Mouse (Mus musculus): Measurements from ENCODE around the gene Gm13102. TPM values are rescaled to one million over a fixed set of nuclear protein-coding genes. Genes with fewer than 3 reads are reported as not detected.
"Not testable (repeated sequence)": the region's sequence is repeated elsewhere in the genome, so short reads cannot be mapped to it uniquely, and the experiment has no call there.

Gm13102 gene
- not detected in 2 replicates for polyA plus RNA-seq (2015; fragmentation: Nextera tagmentation; extraction: Ambion mirVana)

- WGBS, result no CpG with 5 or more reads among the region's 2 CpGs
Observed at GRCm38 (mm10) chr4:144106174-144106573, at the start of gene Gm13102. Gene Gm13102 (plus strand): TSS chr4:144106474.

GRCm38 (mm10) chr4:144058826-144059225 lies 47.4 kb upstream of the Gm13102 start, which contains the start of gene Pramel4:
Gene Pramel4 (plus strand): TSS chr4:144059126.
- H3K4me1 ChIP-seq (replicated peaks; ENCODE audit: control insufficient read depth, insufficient read depth); ATAC-seq (ENCODE audit: low FRiP score, low TSS enrichment); H3K4me2 ChIP-seq (replicated peaks; ENCODE audit: low read depth); H3K9ac ChIP-seq (ENCODE audit: low read length); H3K4me3 ChIP-seq (ENCODE audit: low read depth, low read length); H3K27me3 ChIP-seq (ENCODE audit: control insufficient read depth, insufficient read depth, low read length); H3K27ac ChIP-seq (replicated peaks); DNase-seq (ENCODE audit: low spot score); H3K36me3 ChIP-seq (ENCODE audit: control insufficient read depth, insufficient read depth, low read length); H3K9me3 ChIP-seq (ENCODE audit: control insufficient read depth, low read length): not testable (repeated sequence)
- WGBS, result 82% methylated on average over 3 of the region's 3 CpGs

More at GRCm38 (mm10) chr4:144106174-144106573, at the start of gene Gm13102:
- H3K27me3 ChIP-seq (ENCODE audit: control insufficient read depth, insufficient read depth, low read length); H3K4me1 ChIP-seq (replicated peaks; ENCODE audit: control insufficient read depth, insufficient read depth); DNase-seq (ENCODE audit: low spot score); H3K4me3 ChIP-seq (ENCODE audit: low read depth, low read length); H3K27ac ChIP-seq (replicated peaks); H3K9me3 ChIP-seq (ENCODE audit: control insufficient read depth, low read length); H3K36me3 ChIP-seq (ENCODE audit: control insufficient read depth, insufficient read depth, low read length); H3K9ac ChIP-seq (ENCODE audit: low read length); H3K4me2 ChIP-seq (replicated peaks; ENCODE audit: low read depth); ATAC-seq (ENCODE audit: low FRiP score, low TSS enrichment): not testable (repeated sequence)

Other genes starting within 250 kb of the Gm13102 start
- gene Pramef6, start 206.1 kb upstream of the Gm13102 start, polyA plus RNA-seq (2015; fragmentation: Nextera tagmentation; extraction: Ambion mirVana), result not detected in 2 replicates
- not detected in 2 replicates for gene Pramef25, start 155.5 kb upstream of the Gm13102 start, polyA plus RNA-seq (2015; fragmentation: Nextera tagmentation; extraction: Ambion mirVana)
- not detected in 2 replicates for gene Gm13101, start 139.5 kb upstream of the Gm13102 start, polyA plus RNA-seq (2015; fragmentation: Nextera tagmentation; extraction: Ambion mirVana)
- not detected in 2 replicates for gene Pramef17, start 112.1 kb upstream of the Gm13102 start, polyA plus RNA-seq (2015; fragmentation: Nextera tagmentation; extraction: Ambion mirVana)
- not detected in 2 replicates for gene Pramel4, start 47.3 kb upstream of the Gm13102 start, polyA plus RNA-seq (2015; fragmentation: Nextera tagmentation; extraction: Ambion mirVana)
- gene Oog3, start 56.2 kb downstream of the Gm13102 start, polyA plus RNA-seq (2015; fragmentation: Nextera tagmentation; extraction: Ambion mirVana), result not detected in 2 replicates
- gene Oog2, start 84.2 kb downstream of the Gm13102 start, polyA plus RNA-seq (2015; fragmentation: Nextera tagmentation; extraction: Ambion mirVana), result not detected in 2 replicates
- not detected in 2 replicates for gene C87977, start 106.8 kb downstream of the Gm13102 start, polyA plus RNA-seq (2015; fragmentation: Nextera tagmentation; extraction: Ambion mirVana)
- not detected in 2 replicates for gene Pramel5, start 174.0 kb downstream of the Gm13102 start, polyA plus RNA-seq (2015; fragmentation: Nextera tagmentation; extraction: Ambion mirVana)
- not detected in 2 replicates for gene Gm13128, start 223.8 kb downstream of the Gm13102 start, polyA plus RNA-seq (2015; fragmentation: Nextera tagmentation; extraction: Ambion mirVana)